Mouse (Mus musculus) common myeloid progenitor, adult 5-6 weeks (primary cell): Measurements from ENCODE around the gene Maged2. TPM values are rescaled to one million over a fixed set of nuclear protein-coding genes. Genes with fewer than 3 reads are reported as not detected.
"Not testable (repeated sequence)": the region's sequence is repeated elsewhere in the genome, so short reads cannot be mapped to it uniquely, and the experiment has no call there.

ENCODE experiments used
- ATAC-seq: replicated peaks from 2 replicates; pipeline ENCODE4 v1.8.0; 2016; ENCODE audit warnings: low read depth, mild to moderate bottlenecking, moderate TSS enrichment, inconsistent platforms; ENCODE audit not compliant: poor library complexity, severe bottlenecking
- total RNA-seq: library from RNA; stranded (forward); fragments of 200-1000, 187-1606 nt; gene quantifications from 2 replicates; pipeline ENCODE4 v1.2.3, GENCODE M21; 2017

Gene Maged2
- total RNA-seq: 5.4 TPM in 2 replicates

DNA sequence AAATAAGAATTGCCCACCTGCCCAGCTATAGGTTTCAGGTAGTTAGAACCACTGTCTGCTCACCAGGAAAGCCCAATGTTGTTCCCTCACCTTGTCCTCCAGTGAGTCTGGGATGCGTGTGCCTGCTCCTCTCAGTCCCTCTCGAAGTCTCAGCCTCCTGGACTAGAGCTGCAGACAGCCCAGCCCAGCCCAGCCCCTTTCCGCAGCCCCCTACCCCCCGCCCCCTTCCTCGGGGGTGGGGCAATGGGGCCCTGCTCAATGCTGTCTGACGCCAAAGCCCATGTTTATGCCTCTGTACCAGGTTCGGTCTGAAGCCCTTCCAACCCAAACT lies at the start of gene Maged2:
Gene Maged2 (minus strand): TSS at position 207 of the 331 bp plus-strand sequence.
- ATAC-seq: no peak

- ATAC-seq: no peak
These were observed 34.1 kb upstream of the Maged2 start for GRCm38 (mm10) chrX:150848230-150848629.

DNA sequence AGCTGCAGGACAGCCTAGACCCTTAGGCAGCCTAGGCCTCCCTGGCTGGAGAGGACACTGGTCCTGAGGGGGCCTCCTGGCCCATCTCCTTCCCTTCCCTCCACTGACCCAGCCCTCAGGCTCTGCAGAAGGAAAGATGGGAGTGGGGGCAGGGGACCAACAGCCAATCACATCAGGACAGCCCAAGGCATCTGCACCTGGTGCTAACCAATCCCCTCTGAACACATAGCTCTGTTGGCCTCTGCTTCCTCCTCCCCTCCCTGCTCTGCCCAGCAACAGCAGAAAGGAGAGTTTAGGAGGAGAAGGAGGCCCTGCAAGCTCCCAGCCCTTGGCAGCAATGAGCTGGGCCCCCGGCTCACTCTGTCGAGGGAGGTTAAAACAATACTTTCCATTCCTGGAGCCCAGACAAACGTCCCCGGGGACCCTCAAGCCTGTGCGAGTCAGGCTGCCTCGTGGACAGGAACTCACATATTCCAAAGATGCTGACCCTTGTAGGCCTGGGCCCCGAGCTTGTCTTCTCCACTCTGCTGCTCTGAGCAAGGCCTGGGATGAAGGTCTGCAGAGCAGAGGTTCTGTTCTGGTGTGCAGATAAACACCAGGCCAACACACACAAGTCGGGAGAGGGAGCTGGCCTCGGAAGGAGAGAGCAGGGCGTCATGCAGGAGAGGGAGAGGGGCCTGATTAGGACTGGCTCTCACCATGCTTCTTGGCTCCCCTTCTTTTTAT lies 31.5 kb upstream of the Maged2 start:
- not testable (repeated sequence) for ATAC-seq

- peak; percentile 54; the same call in 1 of the 2 replicates for ATAC-seq
These were observed 29.1 kb upstream of the Maged2 start for GRCm38 (mm10) chrX:150843257-150843656.

GRCm38 (mm10) chrX:150830297-150830696 lies 16.2 kb upstream of the Maged2 start:
- no peak for ATAC-seq

DNA sequence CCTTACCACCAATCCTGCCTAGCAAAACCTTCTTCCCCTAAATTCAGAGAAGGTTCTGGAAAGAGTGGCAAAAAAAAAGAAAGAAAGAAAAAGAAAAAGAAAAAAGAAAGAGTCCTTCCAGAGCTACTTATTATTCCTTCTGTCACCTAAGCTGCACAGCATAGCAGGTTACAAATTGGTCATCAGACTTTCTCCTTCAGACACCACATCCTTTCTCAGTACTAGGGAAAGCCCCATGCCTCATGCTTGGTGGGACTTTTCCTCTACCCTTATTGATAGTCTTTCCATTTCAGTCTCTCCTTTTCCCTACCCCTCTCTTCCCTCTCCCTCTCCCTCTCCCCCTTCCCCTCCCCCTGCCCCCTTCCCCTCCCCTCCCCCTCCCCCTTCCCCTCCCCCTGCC lies 3.1 kb upstream of the Maged2 start:
- no peak for ATAC-seq

DNA sequence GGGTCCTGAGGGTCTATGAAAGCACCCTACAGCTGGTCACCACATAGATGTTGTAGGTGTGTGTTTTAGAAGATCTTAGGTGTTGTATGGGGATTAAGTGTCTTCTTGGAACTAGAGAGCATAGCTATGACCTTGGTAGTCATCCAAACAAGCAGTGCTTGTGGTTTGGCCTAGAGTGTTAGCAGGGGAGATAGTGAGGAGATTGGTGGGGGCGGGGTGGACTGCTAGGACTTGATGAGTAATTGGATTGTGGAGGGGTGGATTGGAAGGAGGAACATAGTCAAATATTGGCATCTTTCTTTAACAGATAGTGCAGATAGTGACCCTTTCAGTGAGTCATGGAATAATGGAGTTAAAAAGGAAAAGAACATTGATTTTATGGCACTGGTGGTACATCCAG lies 1.5 kb upstream of the Maged2 start:
- ATAC-seq: no peak

DNA sequence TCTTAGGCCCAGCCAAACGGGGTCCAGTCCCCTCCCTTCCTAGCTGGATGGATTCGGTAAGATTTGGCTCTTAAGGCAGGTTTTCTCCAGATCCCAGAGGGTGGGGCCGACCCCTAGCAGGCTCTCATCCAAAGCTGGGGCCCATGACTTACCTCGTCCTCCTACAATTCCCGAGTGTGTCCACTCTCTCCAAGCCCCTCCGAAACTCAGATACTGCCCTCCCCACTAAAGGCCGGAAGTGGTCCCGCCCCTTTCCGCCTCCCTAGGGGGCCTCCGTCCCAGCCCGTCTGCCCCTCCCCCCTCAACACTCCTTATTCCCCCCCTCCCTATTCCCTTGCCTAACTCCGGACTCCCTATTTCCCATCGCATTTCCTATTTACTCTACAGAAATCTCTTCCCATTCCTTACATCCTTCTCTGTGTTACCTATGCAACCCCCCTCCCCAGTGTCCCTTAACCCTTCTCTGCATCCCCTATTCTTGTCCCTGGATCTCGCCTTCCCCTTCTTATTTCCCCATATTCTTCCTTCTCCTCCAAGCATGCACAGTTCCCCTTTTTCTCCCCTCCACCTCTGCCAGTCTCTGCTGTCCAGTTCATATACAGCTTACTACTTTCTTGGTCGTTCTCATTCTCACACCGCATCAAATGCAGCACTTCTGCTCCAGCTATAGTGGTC lies 544 bp downstream of the Maged2 start:
- ATAC-seq: peak; percentile 60

DNA sequence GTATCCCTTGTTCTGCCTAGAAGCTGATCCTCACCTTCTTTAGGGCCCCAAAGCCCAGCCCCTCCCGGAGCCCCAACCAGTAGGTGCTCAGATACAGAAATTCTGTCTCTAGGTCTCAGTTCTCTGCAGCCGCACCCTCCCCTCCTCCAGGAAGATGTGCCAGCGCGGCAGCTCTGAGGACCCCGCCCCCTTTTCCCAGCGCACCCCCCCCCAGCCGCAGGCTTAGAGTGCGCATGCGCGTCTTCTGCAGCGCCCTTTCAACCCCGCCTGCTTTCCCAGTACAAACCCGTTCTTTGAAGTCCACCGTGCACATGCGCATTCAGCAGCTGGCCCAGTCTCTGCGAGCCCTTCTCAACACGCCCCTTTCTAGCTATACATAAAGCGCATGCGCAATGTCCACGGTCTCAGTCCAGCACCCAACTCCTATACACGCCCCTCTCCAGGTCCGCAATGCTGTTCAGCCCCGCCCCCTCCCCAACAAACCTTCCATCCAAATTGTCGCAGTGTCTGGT lies 1.3 kb downstream of the Maged2 start:
- peak; percentile 90 for ATAC-seq

- not testable (repeated sequence) for ATAC-seq
These were observed 13.2 kb downstream of the Maged2 start for GRCm38 (mm10) chrX:150800987-150801386.

DNA sequence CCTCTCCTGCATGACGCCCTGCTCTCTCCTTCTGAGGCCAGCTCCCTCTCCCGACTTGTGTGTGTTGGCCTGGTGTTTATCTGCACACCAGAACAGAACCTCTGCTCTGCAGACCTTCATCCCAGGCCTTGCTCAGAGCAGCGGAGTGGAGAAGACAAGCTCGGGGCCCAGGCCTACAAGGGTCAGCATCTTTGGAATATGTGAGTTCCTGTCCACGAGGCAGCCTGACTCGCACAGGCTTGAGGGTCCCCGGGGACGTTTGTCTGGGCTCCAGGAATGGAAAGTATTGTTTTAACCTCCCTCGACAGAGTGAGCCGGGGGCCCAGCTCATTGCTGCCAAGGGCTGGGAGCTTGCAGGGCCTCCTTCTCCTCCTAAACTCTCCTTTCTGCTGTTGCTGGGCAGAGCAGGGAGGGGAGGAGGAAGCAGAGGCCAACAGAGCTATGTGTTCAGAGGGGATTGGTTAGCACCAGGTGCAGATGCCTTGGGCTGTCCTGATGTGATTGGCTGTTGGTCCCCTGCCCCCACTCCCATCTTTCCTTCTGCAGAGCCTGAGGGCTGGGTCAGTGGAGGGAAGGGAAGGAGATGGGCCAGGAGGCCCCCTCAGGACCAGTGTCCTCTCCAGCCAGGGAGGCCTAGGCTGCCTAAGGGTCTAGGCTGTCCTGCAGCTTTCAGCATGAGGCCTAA lies 15.5 kb downstream of the Maged2 start:
- ATAC-seq: not testable (repeated sequence)

Other genes starting within 250 kb of the Maged2 start
- gene Pfkfb1, start 226.1 kb downstream of the Maged2 start, total RNA-seq: 3.6 and 5.5 TPM in 2 replicates
- 5.1 and 8.3 TPM in 2 replicates for gene Apex2, start 224.5 kb downstream of the Maged2 start, total RNA-seq
- 0.10 TPM in 1 of 2 replicates, not detected in the other for gene Tro, start 156.8 kb downstream of the Maged2 start, total RNA-seq
- 49.2 and 63.1 TPM in 2 replicates for gene Gnl3l, start 203.0 kb upstream of the Maged2 start, total RNA-seq
- 1.7 and 4.5 TPM in 2 replicates for gene Fgd1, start 231.8 kb upstream of the Maged2 start, total RNA-seq